Mouse (Mus musculus) intestine, embryonic 15.5 days (tissue): ENCODE measurements around the gene Slc7a1. TPM values are rescaled to one million over a fixed set of nuclear protein-coding genes. Genes with fewer than 3 reads are reported as not detected.

Source experiments
- ATAC-seq: fragments of 200-750 bp; cut with Nextera tagmentation; 2 replicates; pipeline ENCODE4 v1.8.0; 2017; ENCODE audit warnings: moderate TSS enrichment, moderate library complexity
- H3K27ac ChIP-seq: fragments of 300-500 bp; sonication (generic); 2 replicates; pipeline ENCODE4 v1.5.1; 2015; ENCODE audit warnings: mild to moderate bottlenecking, inconsistent platforms
- H3K27me3 ChIP-seq: fragments of 300-500 bp; sonication (generic); replicated peaks from 2 replicates; pipeline ENCODE4 v1.6.1; 2015; ENCODE audit warnings: inconsistent platforms
- H3K36me3 ChIP-seq: fragments of 300-500 bp; sonication (generic); 2 replicates; pipeline ENCODE4 v1.6.1; 2015; ENCODE audit warnings: inconsistent platforms
- H3K4me1 ChIP-seq: fragments of 300-500 bp; sonication (generic); replicated peaks from 2 replicates; pipeline ENCODE4 v1.6.1; 2015; ENCODE audit warnings: inconsistent platforms
- H3K4me2 ChIP-seq: fragments of 300-500 bp; sonication (generic); replicated peaks from 2 replicates; pipeline ENCODE4 v1.6.1; 2015; ENCODE audit warnings: mild to moderate bottlenecking, inconsistent platforms
- H3K4me3 ChIP-seq: fragments of 300-500 bp; sonication (generic); replicated peaks from 2 replicates; pipeline ENCODE4 v1.5.1; 2015; ENCODE audit warnings: inconsistent platforms
- H3K9ac ChIP-seq: fragments of 300-500 bp; sonication (generic); 2 replicates; pipeline ENCODE4 v1.6.1; 2015; ENCODE audit warnings: inconsistent platforms
- H3K9me3 ChIP-seq: fragments of 300-500 bp; sonication (generic); 2 replicates; pipeline ENCODE4 v1.6.1; 2016; ENCODE audit warnings: inconsistent platforms
- WGBS: fragments of 180-500 bp; shearing (Covaris S2); methylation state at CpG from one replicate; pipeline ENCODE4 v1.1.7; 2015; 5-methylcytosine and 5-hydroxymethylcytosine counted together
- polyA plus RNA-seq: library from polyadenylated mRNA; unstranded; fragments of >200 nt; fragmentation: Nextera tagmentation; extraction: Ambion mirVana; gene quantifications from 2 replicates; pipeline ENCODE4 v1.2.1, GENCODE M21; 2015

Gene Slc7a1
- polyA plus RNA-seq, 1 experiment from 2014 or later: 28.8 TPM

GRCm38 (mm10) chr5:148375480-148375879 is 24.2 kb downstream of the Slc7a1 start:
- H3K4me3 ChIP-seq: no peak overlapping the region
- WGBS: 74% methylated on average over 12 of the region's 12 CpGs
- H3K36me3 ChIP-seq: peaks cover 4% of the 10 kb centered on the region; the same call in 1 of the 2 replicates
- no peak overlapping the region for H3K4me2 ChIP-seq
- no peak overlapping the region for H3K27ac ChIP-seq
- H3K9me3 ChIP-seq: no peaks in the 10 kb centered on the region
- 0 out of 2 replicates have a peak, but pooled peaks cover 2% of the 10 kb centered on the region for H3K4me1 ChIP-seq
- no peak for ATAC-seq
- no peak overlapping the region for H3K9ac ChIP-seq
- H3K27me3 ChIP-seq: no peaks in the 10 kb centered on the region

GRCm38 (mm10) chr5:148373092-148373685 is 26.5 kb downstream of the Slc7a1 start:
- WGBS: 75% methylated on average over 9 of the region's 9 CpGs
- no peaks in the 10 kb centered on the region for H3K9me3 ChIP-seq
- no peak overlapping the region for H3K27ac ChIP-seq
- no peak overlapping the region for H3K4me2 ChIP-seq
- peaks cover 4% of the 10 kb centered on the region; the same call in 1 of the 2 replicates for H3K36me3 ChIP-seq
- no peak for ATAC-seq
- 0 out of 2 replicates have a peak, but pooled peaks cover 2% of the 10 kb centered on the region for H3K4me1 ChIP-seq
- no peak overlapping the region for H3K9ac ChIP-seq
- H3K27me3 ChIP-seq: no peaks in the 10 kb centered on the region
- H3K4me3 ChIP-seq: no peak overlapping the region

- Histone ChIP-seq H3K4me1 (0 out of 2 replicates have a peak, but pooled peaks cover 2% of the 10 kb centered on the region), H3K27ac (no peak overlapping the region), H3K4me2 (no peak overlapping the region), H3K36me3 (peaks cover 4% of the 10 kb centered on the region; the same call in 1 of the 2 replicates), H3K27me3 (no peaks in the 10 kb centered on the region), H3K4me3 (no peak overlapping the region), H3K9me3 (no peaks in the 10 kb centered on the region), H3K9ac (no peak overlapping the region)
- no peak for ATAC-seq
- WGBS: 74% methylated on average over 12 of the region's 12 CpGs
Measured at GRCm38 (mm10) chr5:148372005-148372917, 27.4 kb downstream of the Slc7a1 start.

GRCm38 (mm10) chr5:148371375-148371774 is 28.3 kb downstream of the Slc7a1 start:
- no peaks in the 10 kb centered on the region for H3K27me3 ChIP-seq
- no peaks in the 10 kb centered on the region for H3K9me3 ChIP-seq
- H3K36me3 ChIP-seq: no peaks in the 10 kb centered on the region
- H3K4me3 ChIP-seq: no peak overlapping the region
- H3K4me2 ChIP-seq: no peak overlapping the region
- WGBS: 88% methylated on average over 9 of the region's 9 CpGs
- no peak overlapping the region for H3K27ac ChIP-seq
- 0 out of 2 replicates have a peak, but pooled peaks cover 2% of the 10 kb centered on the region for H3K4me1 ChIP-seq
- H3K9ac ChIP-seq: no peak overlapping the region
- no peak for ATAC-seq

- ATAC-seq: no peak
- no peaks in the 10 kb centered on the region for H3K27me3 ChIP-seq
- no peaks in the 10 kb centered on the region for H3K9me3 ChIP-seq
- H3K4me1 ChIP-seq: 0 out of 2 replicates have a peak, but pooled peaks cover 2% of the 10 kb centered on the region
- no peaks in the 10 kb centered on the region for H3K36me3 ChIP-seq
- no peak overlapping the region for H3K4me3 ChIP-seq
- no peak overlapping the region for H3K27ac ChIP-seq
- no peak overlapping the region for H3K9ac ChIP-seq
- whole genome bisulfite sequencing: 95% methylated on average over 1 of the region's 1 CpGs
- H3K4me2 ChIP-seq: no peak overlapping the region
Measured at GRCm38 (mm10) chr5:148370624-148371023, 29.1 kb downstream of the Slc7a1 start.

GRCm38 (mm10) chr5:148369178-148369577 is 30.5 kb downstream of the Slc7a1 start:
- no peak overlapping the region for H3K9ac ChIP-seq
- WGBS: 91% methylated on average over 3 of the region's 3 CpGs
- H3K4me1 ChIP-seq: 0 out of 2 replicates have a peak, but pooled peaks cover 1% of the 10 kb centered on the region
- H3K9me3 ChIP-seq: no peaks in the 10 kb centered on the region
- H3K4me2 ChIP-seq: no peak overlapping the region
- no peak overlapping the region for H3K27ac ChIP-seq
- H3K4me3 ChIP-seq: no peak overlapping the region
- no peaks in the 10 kb centered on the region for H3K36me3 ChIP-seq
- ATAC-seq: no peak
- H3K27me3 ChIP-seq: no peaks in the 10 kb centered on the region

- Histone ChIP-seq H3K4me3 (no peak overlapping the region), H3K9me3 (no peaks in the 10 kb centered on the region), H3K9ac (no peak overlapping the region), H3K27me3 (no peaks in the 10 kb centered on the region), H3K27ac (no peak overlapping the region), H3K36me3 (no peaks in the 10 kb centered on the region), H3K4me1 (no peaks in the 10 kb centered on the region), H3K4me2 (no peak overlapping the region)
- WGBS: 84% methylated on average over 3 of the region's 3 CpGs
- ATAC-seq: no peak
Measured at GRCm38 (mm10) chr5:148367816-148368215, 31.9 kb downstream of the Slc7a1 start.

GRCm38 (mm10) chr5:148366455-148366854 is 33.2 kb downstream of the Slc7a1 start:
- ATAC-seq: no peak
- Histone ChIP-seq H3K4me1 (peaks cover 9% of the 10 kb centered on the region; the same call in 1 of the 2 replicates), H3K36me3 (no peaks in the 10 kb centered on the region), H3K9ac (no peak overlapping the region), H3K9me3 (no peaks in the 10 kb centered on the region), H3K4me3 (no peak overlapping the region), H3K4me2 (no peak overlapping the region), H3K27ac (no peak overlapping the region), H3K27me3 (no peaks in the 10 kb centered on the region)
- WGBS: 81% methylated on average over 9 of the region's 9 CpGs

GRCm38 (mm10) chr5:148363441-148364113 is 36.1 kb downstream of the Slc7a1 start:
- Histone ChIP-seq H3K4me2 (no peak overlapping the region), H3K9me3 (no peaks in the 10 kb centered on the region), H3K9ac (no peak overlapping the region), H3K36me3 (0 out of 2 replicates have a peak, but pooled peaks cover 4% of the 10 kb centered on the region), H3K27ac (no peak overlapping the region), H3K4me3 (no peak overlapping the region), H3K4me1 (peaks cover 12% of the 10 kb centered on the region; the same call in 1 of the 2 replicates), H3K27me3 (no peaks in the 10 kb centered on the region)
- no peak for ATAC-seq
- 79% methylated on average over 22 of the region's 22 CpGs for WGBS

- Histone ChIP-seq H3K9me3 (no peaks in the 10 kb centered on the region), H3K4me2 (no peak overlapping the region), H3K27me3 (no peaks in the 10 kb centered on the region), H3K36me3 (0 out of 2 replicates have a peak, but pooled peaks cover 9% of the 10 kb centered on the region), H3K4me3 (no peak overlapping the region), H3K27ac (0 out of 2 replicates have a peak overlapping the region, but pooled peaks have one; percentile 9), H3K4me1 (peaks cover 12% of the 10 kb centered on the region; the same call in 1 of the 2 replicates), H3K9ac (no peak overlapping the region)
- WGBS: 97% methylated on average over 7 of the region's 7 CpGs
- no peak for ATAC-seq
Measured at GRCm38 (mm10) chr5:148362296-148362695, 37.4 kb downstream of the Slc7a1 start.

- H3K4me1 ChIP-seq: peaks cover 12% of the 10 kb centered on the region; the same call in 1 of the 2 replicates
- no peak overlapping the region for H3K9ac ChIP-seq
- H3K36me3 ChIP-seq: 0 out of 2 replicates have a peak, but pooled peaks cover 9% of the 10 kb centered on the region
Measured at GRCm38 (mm10) chr5:148361759-148362010, 38.0 kb downstream of the Slc7a1 start.

More at GRCm38 (mm10) chr5:148361759-148362010, 38.0 kb downstream of the Slc7a1 start:
- Histone ChIP-seq H3K27me3 (no peaks in the 10 kb centered on the region), H3K27ac (peak overlapping the region; percentile 76), H3K4me3 (no peak overlapping the region), H3K9me3 (no peaks in the 10 kb centered on the region), H3K4me2 (peak overlapping the region; percentile 47; the same call in 1 of the 2 replicates)
- 21% methylated on average over 3 of the region's 3 CpGs for WGBS
- ATAC-seq: peak; percentile 23; the same call in 1 of the 2 replicates
